Mouse (Mus musculus) urinary bladder, postnatal 36 days (tissue): ENCODE measurements around the gene Cox10.

Experiments
- DNase-seq, 2 experiments: peaks; one replicate each; pipeline ENCODE4 v3.0.0; 2022; ENCODE audit warnings: low spot score in 2 of 2, mixed read lengths in 1 of 2

Gene Cox10

GRCm38 (mm10) chr11:64000200-64000794 is 79.0 kb downstream of the Cox10 start:
- no peak for DNase-seq

GRCm38 (mm10) chr11:63999431-63999830 is 79.8 kb downstream of the Cox10 start:
- DNase-seq = no peak

GRCm38 (mm10) chr11:63991958-63992357 is 87.3 kb downstream of the Cox10 start:
- DNase-seq = no peak

GRCm38 (mm10) chr11:63990759-63991158 is 88.5 kb downstream of the Cox10 start:
- DNase-seq = no peak

GRCm38 (mm10) chr11:63990311-63990710 is 89.0 kb downstream of the Cox10 start:
- DNase-seq = no peak

GRCm38 (mm10) chr11:63988991-63989860 is 90.0 kb downstream of the Cox10 start:
- no peak for DNase-seq

- DNase-seq = no peak
Observed at GRCm38 (mm10) chr11:63988031-63988665, 91.1 kb downstream of the Cox10 start.

- peak in 1 of 2 experiments; percentile 28 for DNase-seq
Observed at GRCm38 (mm10) chr11:63986710-63987109, 92.6 kb downstream of the Cox10 start.

GRCm38 (mm10) chr11:63985481-63985880 is 93.8 kb downstream of the Cox10 start:
- peak; percentile 35 to 50 for DNase-seq

GRCm38 (mm10) chr11:63984622-63985168 is 94.6 kb downstream of the Cox10 start:
- DNase-seq = no peak

GRCm38 (mm10) chr11:63977741-63978140 is 101.5 kb downstream of the Cox10 start:
- no peak for DNase-seq

GRCm38 (mm10) chr11:63976775-63977174 is 102.5 kb downstream of the Cox10 start:
- DNase-seq = no peak

GRCm38 (mm10) chr11:63975260-63975899 is 103.9 kb downstream of the Cox10 start:
- DNase-seq = no peak

- DNase-seq = no peak
Observed at GRCm38 (mm10) chr11:63973973-63974372, 105.3 kb downstream of the Cox10 start.

GRCm38 (mm10) chr11:63971462-63971861 is 107.8 kb downstream of the Cox10 start:
- no peak for DNase-seq

- no peak for DNase-seq
Observed at GRCm38 (mm10) chr11:63970818-63971217, 108.5 kb downstream of the Cox10 start.

- DNase-seq = no peak
Observed at GRCm38 (mm10) chr11:63969205-63969910, 109.9 kb downstream of the Cox10 start.

- DNase-seq = no peak
Observed at GRCm38 (mm10) chr11:63968388-63969035, 110.8 kb downstream of the Cox10 start.

- no peak for DNase-seq
Observed at GRCm38 (mm10) chr11:63967641-63968387, 111.5 kb downstream of the Cox10 start.

- peak in 1 of 2 experiments; percentile 36 for DNase-seq
Observed at GRCm38 (mm10) chr11:63965437-63965836, 113.8 kb downstream of the Cox10 start.
